ENCODE assay signal across 8 mouse cellular contexts in the genomic region with DNA sequence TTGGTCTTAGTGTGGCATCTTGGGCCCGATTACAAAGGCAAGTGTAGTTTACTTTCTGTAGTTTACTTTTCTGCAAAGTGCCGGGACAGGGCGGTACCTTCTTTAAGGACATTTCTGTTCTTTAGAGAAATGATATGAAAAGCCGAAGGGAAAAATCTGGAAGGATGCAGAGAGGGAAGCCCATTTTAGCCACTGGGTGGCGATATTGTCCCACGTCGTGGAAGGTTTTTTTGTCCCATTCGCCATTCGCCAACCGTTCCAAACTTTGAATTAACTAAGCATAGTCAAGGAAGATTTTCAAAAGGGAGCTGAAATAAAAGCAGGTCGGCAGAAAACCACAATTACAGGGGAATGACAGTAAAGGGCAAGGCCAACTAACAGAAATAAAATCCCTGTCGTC. TPM values are rescaled to one million over a fixed set of nuclear protein-coding genes. Genes with fewer than 3 reads are reported as not detected.
DNase-seq lines count a peak whose midpoint lies in the region; ATAC-seq and TF ChIP-seq lines count a peak whose summit lies in the region.

No protein-coding gene starts in this region.

- 4% methylated on average over 12 of the region's 12 CpGs for WGBS in embryonic facial prominence, embryonic 11.5 days
- WGBS in kidney, embryonic 16.5 days = 4% methylated on average over 12 of the region's 12 CpGs
- WGBS in liver, embryonic 11.5 days = 7% methylated on average over 12 of the region's 12 CpGs
- WGBS in olfactory bulb, adult 2 months = 3% methylated on average over 12 of the region's 12 CpGs

- TF ChIP-seq CTCF in olfactory bulb, adult 2 months (IDR thresholded peaks at IDR 0.05; ENCODE audit: insufficient read depth, low read depth, low read length) = 0 out of 2 replicates have a peak, but pooled peaks have one; percentile 43

- no peaks in the 10 kb centered on the region for H3K27me3 ChIP-seq in embryonic facial prominence, embryonic 11.5 days (ENCODE audit: control insufficient read depth, insufficient read depth, low read length)
- 0 out of 2 replicates have a peak, but pooled peaks cover 2% of the 10 kb centered on the region for H3K27me3 ChIP-seq in kidney, embryonic 16.5 days (ENCODE audit: insufficient read depth, low read length)
- H3K27me3 ChIP-seq in liver, embryonic 11.5 days (replicated peaks; ENCODE audit: control insufficient read depth, insufficient read depth, low read length) = no peaks in the 10 kb centered on the region

- DNase-seq in CD4-positive helper T cell, adult 2 months (ENCODE audit: low read depth, low spot score) = peak; percentile 10
- peak; percentile 64 for DNase-seq in adrenal gland, adult 8-10 months
- DNase-seq in embryonic facial prominence, embryonic 11.5 days (ENCODE audit: low spot score) = peak; percentile 88
- DNase-seq in heart, adult 8-10 months (ENCODE audit: low spot score) = peak; percentile 55
- DNase-seq in liver, embryonic 11.5 days (ENCODE audit: low spot score) = peak; percentile 56
- peak; percentile 78 for DNase-seq in urinary bladder, postnatal 14 days (ENCODE audit: low spot score)

- ATAC-seq in embryonic facial prominence, embryonic 11.5 days (replicated peaks; ENCODE audit: insufficient number of reproducible peaks, low FRiP score, low TSS enrichment, low read depth) = no peak
- ATAC-seq in kidney, embryonic 16.5 days (ENCODE audit: low FRiP score, low TSS enrichment) = no peak
- ATAC-seq in liver, embryonic 11.5 days (replicated peaks; ENCODE audit: low FRiP score) = no peak

- H3K36me3 ChIP-seq in embryonic facial prominence, embryonic 11.5 days (replicated peaks; ENCODE audit: control insufficient read depth, insufficient read depth, low read depth, low read length) = no peaks in the 10 kb centered on the region
- H3K36me3 ChIP-seq in kidney, embryonic 16.5 days (ENCODE audit: insufficient read depth, low read length) = no peaks in the 10 kb centered on the region
- no peaks in the 10 kb centered on the region for H3K36me3 ChIP-seq in liver, embryonic 11.5 days (ENCODE audit: control insufficient read depth, insufficient read depth, low read length)

- H3K9me3 ChIP-seq in embryonic facial prominence, embryonic 11.5 days (replicated peaks; ENCODE audit: control insufficient read depth, low read length) = no peaks in the 10 kb centered on the region
- H3K9me3 ChIP-seq in kidney, embryonic 16.5 days (ENCODE audit: low read length) = no peaks in the 10 kb centered on the region
- no peaks in the 10 kb centered on the region for H3K9me3 ChIP-seq in liver, embryonic 11.5 days (ENCODE audit: control insufficient read depth, low read length)

- no peak overlapping the region for H3K4me2 ChIP-seq in embryonic facial prominence, embryonic 11.5 days (ENCODE audit: low read depth, low read length)
- peak overlapping the region; percentile 22 for H3K4me2 ChIP-seq in kidney, embryonic 16.5 days (replicated peaks; ENCODE audit: low read depth, low read length)
- peak overlapping the region; percentile 19; the same call in 1 of the 2 replicates for H3K4me2 ChIP-seq in liver, embryonic 11.5 days

- H3K27ac ChIP-seq in embryonic facial prominence, embryonic 11.5 days (replicated peaks; ENCODE audit: low read depth, low read length) = no peak overlapping the region
- no peak overlapping the region for H3K27ac ChIP-seq in kidney, embryonic 16.5 days (ENCODE audit: low read length)
- H3K27ac ChIP-seq in liver, embryonic 11.5 days (ENCODE audit: low read depth, low read length) = no peak overlapping the region
- H3K27ac ChIP-seq in olfactory bulb, adult 2 months (ENCODE audit: insufficient read depth, low read depth, low read length) = no peak overlapping the region

- TF ChIP-seq POLR2A in olfactory bulb, adult 2 months (IDR thresholded peaks at IDR 0.05; ENCODE audit: insufficient read depth, low read depth, low read length) = no peak

- H3K4me3 ChIP-seq in embryonic facial prominence, embryonic 11.5 days (ENCODE audit: low read depth, low read length) = no peak overlapping the region
- H3K4me3 ChIP-seq in kidney, embryonic 16.5 days (ENCODE audit: low read length) = no peak overlapping the region
- H3K4me3 ChIP-seq in liver, embryonic 11.5 days (ENCODE audit: low read depth, low read length) = no peak overlapping the region
- H3K4me3 ChIP-seq in olfactory bulb, adult 2 months (ENCODE audit: insufficient read depth, low read depth, low read length) = no peak overlapping the region

- H3K4me1 ChIP-seq in embryonic facial prominence, embryonic 11.5 days (ENCODE audit: control insufficient read depth, insufficient read depth, low read length) = no peaks in the 10 kb centered on the region
- H3K4me1 ChIP-seq in kidney, embryonic 16.5 days (ENCODE audit: insufficient read depth, low read length) = no peaks in the 10 kb centered on the region
- H3K4me1 ChIP-seq in liver, embryonic 11.5 days (replicated peaks; ENCODE audit: control insufficient read depth, insufficient read depth, low read length) = no peaks in the 10 kb centered on the region
- H3K4me1 ChIP-seq in olfactory bulb, adult 2 months (ENCODE audit: control insufficient read depth, insufficient read depth, low read length) = no peaks in the 10 kb centered on the region

- no peak overlapping the region for H3K9ac ChIP-seq in embryonic facial prominence, embryonic 11.5 days (replicated peaks; ENCODE audit: low read length)
- H3K9ac ChIP-seq in kidney, embryonic 16.5 days (replicated peaks; ENCODE audit: low read length) = no peak overlapping the region
- no peak overlapping the region for H3K9ac ChIP-seq in liver, embryonic 11.5 days (ENCODE audit: low read depth, low read length)

RNA-seq across cellular contexts. Expression of a gene that starts 13.3 kb away (rescaled TPM):
- total RNA-seq in adrenal gland, adult 8-10 months (2022) = 10 to 100 TPM; 12.3 to 14.2 (median 13.2) TPM
- polyA plus RNA-seq in embryonic facial prominence, embryonic 11.5 days (2014; fragmentation: Nextera tagmentation; extraction: Ambion mirVana) = 22.4 and 25.9 TPM in 2 replicates
- total RNA-seq in heart, adult 8-10 months (2022) = 10 to 100 TPM; 10.4 to 12.6 (median 11.9) TPM
- polyA plus RNA-seq in kidney, embryonic 16.5 days (2015; fragmentation: Nextera tagmentation; extraction: Ambion mirVana) = 15.2 and 16.0 TPM in 2 replicates
- polyA plus RNA-seq in liver, embryonic 11.5 days (2014; fragmentation: Nextera tagmentation; extraction: Ambion mirVana) = 18.3 and 20.3 TPM in 2 replicates
- not detected in 2 replicates for polyA plus RNA-seq in olfactory bulb, adult 2 months (2012; ENCODE audit: insufficient read depth, insufficient read length, low replicate concordance, missing spikeins)

RNA-seq across cellular contexts. Expression of a gene that starts 38.5 kb away (rescaled TPM):
- under 1 TPM in 2 of 4 experiments, not detected in 2; 0.45 to 0.77 TPM for total RNA-seq in adrenal gland, adult 8-10 months (2022)
- not detected in 2 replicates for polyA plus RNA-seq in embryonic facial prominence, embryonic 11.5 days (2014; fragmentation: Nextera tagmentation; extraction: Ambion mirVana)
- not detected for total RNA-seq in heart, adult 8-10 months (2022)
- polyA plus RNA-seq in kidney, embryonic 16.5 days (2015; fragmentation: Nextera tagmentation; extraction: Ambion mirVana) = not detected in 2 replicates
- polyA plus RNA-seq in liver, embryonic 11.5 days (2014; fragmentation: Nextera tagmentation; extraction: Ambion mirVana) = not detected in 2 replicates
- polyA plus RNA-seq in olfactory bulb, adult 2 months (2012; ENCODE audit: insufficient read depth, insufficient read length, low replicate concordance, missing spikeins) = not detected in 2 replicates

Comparison
In these comparisons a context has a peak if more than half of its experiments do, and no peak if none do; other contexts are left out.
1. DNase-seq: peak in every context shown above with its lines; median percentile 88 in embryonic facial prominence, embryonic 11.5 days; 78 in urinary bladder, postnatal 14 days; 64 in adrenal gland, adult 8-10 months; 56 in liver, embryonic 11.5 days; 55 in heart, adult 8-10 months; 10 in CD4-positive helper T cell, adult 2 months.
2. RNA of a gene that starts 13.3 kb away (polyA plus RNA-seq): 22.4 to 25.9 TPM in embryonic facial prominence, embryonic 11.5 days, 18.3 to 20.3 TPM in liver, embryonic 11.5 days and 15.2 to 16.0 TPM in kidney, embryonic 16.5 days; not detected in olfactory bulb, adult 2 months; every median in the first group is over 10 times any median in the second.